Comparison of ENCODE assay signal across 15 mouse cellular contexts in the genomic region with DNA sequence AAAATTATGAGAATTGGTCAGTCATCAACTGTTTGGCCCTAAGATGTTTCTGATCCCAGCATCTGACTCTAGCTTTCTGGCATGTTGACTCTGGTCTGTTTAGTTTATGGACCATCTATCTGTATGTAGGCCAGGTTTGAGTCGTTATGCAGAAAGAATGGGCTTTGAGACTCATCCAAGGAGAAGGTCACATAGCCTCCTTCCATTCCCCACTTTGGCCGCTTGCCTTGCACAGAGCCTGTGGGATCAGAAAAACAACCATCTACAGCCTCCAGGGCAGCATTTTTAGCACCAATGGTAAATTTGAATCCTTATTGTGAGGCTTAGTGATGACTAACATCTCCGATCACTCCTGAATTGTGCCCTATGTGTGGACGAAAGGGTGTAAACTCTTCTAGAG.
DNase-seq lines count a peak whose midpoint lies in the region.
"Had no signal": no experiment of that assay in that cellular context is flagged by ENCODE, and none has a peak within 500 bp of the region (broad histone marks: within the 10 kb centered on the region; RNA-seq: fewer than 3 reads in every experiment).

No protein-coding gene starts in this region.

- DNase-seq in gastrocnemius, postnatal 10 days = peak; percentile 17
- no peak for DNase-seq in gastrocnemius, adult 18-20 months (ENCODE audit: low spot score)
- DNase-seq in kidney, postnatal 4 days = peak; percentile 23 to 27
- DNase-seq in kidney, postnatal 36 days = no peak
- DNase-seq in ovary, postnatal 10 days (ENCODE audit: low spot score) = peak; percentile 18
- no peak for DNase-seq in ovary, adult 18-20 months (ENCODE audit: low spot score)
- DNase-seq in ovary, postnatal 14 days (ENCODE audit: low spot score) = peak; percentile 41
- no peak for DNase-seq in retina, embryonic 14.5 days (ENCODE audit: low spot score)
- DNase-seq: adrenal gland, postnatal 25 days; cerebellum, adult 11-12 months; cerebellum, postnatal 25 days; kidney, adult 18-20 months; right cerebral cortex, postnatal 4 days; thymus, adult 18-20 months; thymus, postnatal 36 days had no signal

Comparison
In these comparisons a context has a peak if more than half of its experiments do, and no peak if none do; other contexts are left out.
1. DNase-seq: peak in gastrocnemius, postnatal 10 days (single experiment), kidney, postnatal 4 days (2 of 2), ovary, postnatal 10 days (single experiment) and ovary, postnatal 14 days (single experiment); none in gastrocnemius, adult 18-20 months (single experiment), kidney, postnatal 36 days (0 of 2), ovary, adult 18-20 months (single experiment) and retina, embryonic 14.5 days (single experiment).